Mouse (Mus musculus) hindbrain, embryonic 13.5 days (tissue): ENCODE data around the gene Adssl1. TPM values are rescaled to one million over a fixed set of nuclear protein-coding genes. Genes with fewer than 3 reads are reported as not detected.

ENCODE experiments used
- ATAC-seq: fragments of 200-750 bp; cut with Nextera tagmentation; 2 replicates; pipeline ENCODE4 v1.8.0; 2017; ENCODE audit warnings: moderate TSS enrichment; ENCODE audit not compliant: low FRiP score
- H3K27ac ChIP-seq: fragments of 300-500 bp; sonication (generic); 2 replicates; pipeline ENCODE4 v1.5.1; 2015; ENCODE audit warnings: inconsistent platforms, mild to moderate bottlenecking, moderate library complexity
- H3K27me3 ChIP-seq: fragments of 300-500 bp; sonication (generic); 2 replicates; pipeline ENCODE4 v1.6.1; 2015; ENCODE audit warnings: mild to moderate bottlenecking, inconsistent platforms
- H3K36me3 ChIP-seq: fragments of 300-500 bp; sonication (generic); 2 replicates; pipeline ENCODE4 v1.6.1; 2015; ENCODE audit warnings: mild to moderate bottlenecking, inconsistent platforms
- H3K4me1 ChIP-seq: fragments of 300-500 bp; sonication (generic); replicated peaks from 2 replicates; pipeline ENCODE4 v1.6.1; 2015; ENCODE audit warnings: inconsistent platforms
- H3K4me2 ChIP-seq: fragments of 300-500 bp; sonication (generic); 2 replicates; pipeline ENCODE4 v1.6.1; 2015; ENCODE audit warnings: inconsistent platforms, mild to moderate bottlenecking, moderate library complexity
- H3K4me3 ChIP-seq: fragments of 300-500 bp; sonication (generic); 2 replicates; pipeline ENCODE4 v1.5.1; 2015; ENCODE audit warnings: mild to moderate bottlenecking, inconsistent platforms
- H3K9ac ChIP-seq: fragments of 300-500 bp; sonication (generic); 2 replicates; pipeline ENCODE4 v1.6.1; 2015; ENCODE audit warnings: mild to moderate bottlenecking, inconsistent platforms
- H3K9me3 ChIP-seq: fragments of 300-500 bp; sonication (generic); 2 replicates; pipeline ENCODE4 v1.6.1; 2016; ENCODE audit warnings: inconsistent platforms
- WGBS: fragments of 180-500 bp; shearing (Covaris S2); methylation state at CpG from one replicate; pipeline ENCODE4 v1.1.7; 2015; 5-methylcytosine and 5-hydroxymethylcytosine counted together
- microRNA-seq: library from miRNA; unstranded; fragments of <30 nt; microRNA quantifications from one replicate; pipeline ENCODE4, GENCODE M21; 2016
- polyA plus RNA-seq: library from polyadenylated mRNA; unstranded; fragments of >200 nt; fragmentation: Nextera tagmentation; extraction: Ambion mirVana; gene quantifications from 2 replicates; pipeline ENCODE4 v1.2.1, GENCODE M21; 2015

Adssl1 gene
- polyA plus RNA-seq, 1 experiment from 2014 or later, result 3.1 TPM

DNA sequence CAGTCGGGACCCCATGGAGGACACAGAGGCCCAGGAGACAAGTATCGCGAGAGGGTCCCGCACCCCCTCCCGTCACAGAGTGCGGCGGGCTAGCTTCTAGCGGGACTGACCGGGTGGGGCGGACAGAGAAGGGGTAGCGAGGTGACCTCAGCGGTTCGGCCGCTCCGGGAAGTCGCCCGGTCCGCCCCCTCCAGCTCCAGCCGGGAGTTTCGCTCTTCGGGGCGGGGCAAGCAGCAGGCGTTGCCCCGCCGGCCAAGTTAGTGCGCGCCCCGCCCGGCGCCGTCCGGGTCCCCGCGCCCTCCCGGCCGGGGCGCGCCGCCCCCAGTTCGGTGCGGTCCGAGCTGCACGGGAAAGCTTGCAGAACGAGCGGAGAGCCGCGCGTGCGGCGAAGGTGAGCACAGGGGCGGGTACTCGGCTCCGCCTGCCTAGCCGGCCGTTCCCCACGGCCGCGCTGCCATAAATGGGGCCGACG is 58.7 kb downstream of the Adssl1 start, which contains the start of gene Zbtb42:
Gene Zbtb42 (plus strand): TSS at position 274 of the 472 bp plus-strand sequence.
- under 1% methylated on average over 44 of the region's 60 CpGs for WGBS
- Histone ChIP-seq H3K36me3 (no peaks in the 10 kb centered on the region), H3K4me2 (peak within 1 kb of the TSS; percentile 89), H3K4me1 (peaks cover 65% of the 10 kb centered on the region), H3K9ac (peak within 1 kb of the TSS; percentile 75), H3K27ac (0 out of 2 replicates have a peak within 1 kb of the TSS, but pooled peaks have one; percentile 40), H3K4me3 (peak within 1 kb of the TSS; percentile 53), H3K9me3 (no peaks in the 10 kb centered on the region), H3K27me3 (peaks cover 53% of the 10 kb centered on the region)
- ATAC-seq, result no peak

DNA sequence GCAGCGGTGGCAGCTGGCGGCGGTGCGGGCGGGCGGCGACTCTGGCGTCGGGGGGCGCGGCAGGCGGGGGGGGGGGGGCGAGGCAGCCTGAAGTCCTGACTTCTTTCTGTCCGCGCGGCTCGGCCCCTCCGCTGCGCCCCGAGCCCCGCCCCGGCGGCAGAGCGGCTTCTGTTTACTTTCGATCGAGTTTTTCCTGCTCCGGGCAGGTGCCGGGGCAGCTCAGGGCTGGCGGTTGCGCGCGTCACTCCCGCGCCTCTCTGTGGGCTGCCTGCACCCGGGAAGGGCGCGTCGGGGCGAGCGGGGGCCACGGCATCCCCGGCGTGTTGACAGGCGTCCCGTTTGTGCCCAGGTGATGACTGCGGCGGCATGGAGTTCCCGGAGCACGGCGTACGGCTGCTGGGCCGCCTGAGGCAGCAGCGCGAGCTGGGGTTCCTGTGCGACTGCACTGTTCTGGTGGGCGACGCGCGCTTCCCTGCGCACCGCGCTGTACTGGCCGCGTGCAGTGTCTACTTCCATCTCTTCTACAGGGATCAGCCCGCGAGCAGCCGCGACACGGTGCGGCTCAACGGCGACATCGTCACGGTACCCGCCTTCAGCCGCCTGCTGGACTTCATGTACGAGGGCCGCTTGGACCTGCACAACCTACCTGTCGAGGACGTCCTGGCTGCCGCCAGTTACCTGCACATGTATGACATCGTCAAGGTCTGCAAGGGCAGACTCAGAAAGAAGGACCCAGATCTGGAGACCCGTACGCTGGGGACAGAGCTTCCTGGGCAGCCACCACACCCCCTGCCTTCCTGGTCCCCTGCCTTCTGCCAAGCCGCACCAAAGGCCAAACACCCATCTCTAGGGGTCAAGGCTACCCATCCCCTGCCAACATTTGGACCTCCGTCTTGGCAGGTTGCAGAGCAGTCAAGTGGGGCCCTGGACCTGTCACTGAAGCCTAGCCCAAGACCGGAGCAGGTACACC is 59.5 kb downstream of the Adssl1 start:
- Histone ChIP-seq H3K36me3 (no peaks in the 10 kb centered on the region), H3K27me3 (peaks cover 53% of the 10 kb centered on the region), H3K27ac (no peak overlapping the region), H3K4me1 (peaks cover 65% of the 10 kb centered on the region), H3K9ac (peak overlapping the region; percentile 75), H3K4me2 (peak overlapping the region; percentile 89), H3K4me3 (peak overlapping the region; percentile 53), H3K9me3 (no peaks in the 10 kb centered on the region)
- peak; percentile 21 for ATAC-seq
- 4% methylated on average over 70 of the region's 87 CpGs for WGBS

DNA sequence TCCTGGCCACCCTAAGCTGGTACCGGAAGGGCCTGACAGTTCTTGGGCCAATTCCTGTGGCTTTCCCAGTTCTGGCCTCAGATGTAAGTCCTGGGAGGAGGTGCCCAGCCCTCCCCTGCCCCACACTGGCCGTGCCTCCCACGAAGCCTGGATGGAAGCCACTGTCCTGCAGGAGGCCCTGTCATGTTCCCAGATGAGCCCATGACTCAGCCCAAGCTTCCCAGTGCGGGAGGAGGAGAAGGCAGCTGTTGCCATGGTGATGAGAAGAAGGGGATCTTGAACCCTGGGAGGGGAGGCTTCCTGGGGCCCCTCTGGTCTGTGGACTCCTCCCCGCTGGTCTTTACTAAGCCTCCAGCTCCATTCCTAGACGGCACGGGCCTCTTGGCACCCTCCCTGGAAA is 63.5 kb downstream of the Adssl1 start:
- H3K9me3 ChIP-seq, result no peaks in the 10 kb centered on the region
- peaks cover 38% of the 10 kb centered on the region for H3K27me3 ChIP-seq
- no peak for ATAC-seq
- no peaks in the 10 kb centered on the region for H3K36me3 ChIP-seq
- no peak overlapping the region for H3K4me3 ChIP-seq
- no peak overlapping the region for H3K27ac ChIP-seq
- H3K4me1 ChIP-seq, result peaks cover 32% of the 10 kb centered on the region
- WGBS, result 47% methylated on average over 7 of the region's 7 CpGs
- no peak overlapping the region for H3K9ac ChIP-seq
- H3K4me2 ChIP-seq, result no peak overlapping the region

GRCm38 (mm10) chr12:112688458-112688857 is 68.6 kb downstream of the Adssl1 start:
- ATAC-seq, result no peak
- Histone ChIP-seq H3K27me3 (no peaks in the 10 kb centered on the region), H3K27ac (no peak overlapping the region), H3K9ac (no peak overlapping the region), H3K4me1 (peaks cover 13% of the 10 kb centered on the region), H3K4me3 (no peak overlapping the region), H3K9me3 (no peaks in the 10 kb centered on the region), H3K36me3 (no peaks in the 10 kb centered on the region), H3K4me2 (no peak overlapping the region)
- WGBS, result 80% methylated on average over 15 of the region's 15 CpGs

Small RNAs within 50 kb of the gene (microRNA-seq; reads per million reads assigned to microRNA genes)
- 0.70 reads per million for gene Mir6939

Other genes starting within 250 kb of the Adssl1 start
- gene A530016L24Rik, start 130.6 kb upstream of the Adssl1 start, polyA plus RNA-seq, result 0.12 TPM in 1 of 2 replicates, not detected in the other
- 40.8 and 44.4 TPM in 2 replicates for gene Tmem179, start 103.3 kb upstream of the Adssl1 start, polyA plus RNA-seq
- gene Inf2, start 31.3 kb upstream of the Adssl1 start, polyA plus RNA-seq, result 1.1 and 1.6 TPM in 2 replicates
- 62.6 and 63.8 TPM in 2 replicates for gene Siva1, start 24.6 kb downstream of the Adssl1 start, polyA plus RNA-seq
- gene Akt1, start 54.8 kb downstream of the Adssl1 start, polyA plus RNA-seq, result 60.8 and 64.5 TPM in 2 replicates
- 3.6 and 4.6 TPM in 2 replicates for gene Zbtb42, start 58.8 kb downstream of the Adssl1 start, polyA plus RNA-seq
- 24.2 and 24.9 TPM in 2 replicates for gene Cep170b, start 100.4 kb downstream of the Adssl1 start, polyA plus RNA-seq
- gene Pld4, start 140.6 kb downstream of the Adssl1 start, polyA plus RNA-seq, result 6.4 and 7.0 TPM in 2 replicates
- 0.84 and 0.86 TPM in 2 replicates for gene Ahnak2, start 182.6 kb downstream of the Adssl1 start, polyA plus RNA-seq
- 20.0 and 21.9 TPM in 2 replicates for gene Clba1, start 188.9 kb downstream of the Adssl1 start, polyA plus RNA-seq
- 55.3 and 60.5 TPM in 2 replicates for gene Cdca4, start 209.4 kb downstream of the Adssl1 start, polyA plus RNA-seq
- not detected in 2 replicates for gene Gpr132, start 248.2 kb downstream of the Adssl1 start, polyA plus RNA-seq